Mouse (Mus musculus) limb, embryonic 13.5 days (tissue): ENCODE measurements at regions not wholly inside any gene's neighbourhood (a gene's known extent, or its start where the extent isn't known, plus 50 kb on each side); places are given as distances from the start of the nearest gene placed in this dataset.
"Not testable (repeated sequence)": the region's sequence is repeated elsewhere in the genome, so short reads cannot be mapped to it uniquely, and the experiment has no call there.

ENCODE experiments used
- ATAC-seq: fragments of 200-750 bp; cut with Nextera tagmentation; 2 replicates; pipeline ENCODE4 v1.8.0; 2017; ENCODE audit warnings: low read depth, moderate number of reproducible peaks, moderate TSS enrichment; ENCODE audit not compliant: low FRiP score
- H3K27ac ChIP-seq: fragments of 300-500 bp; sonication (generic); 2 replicates; pipeline ENCODE4 v1.5.1; 2015; ENCODE audit warnings: inconsistent platforms, mild to moderate bottlenecking, moderate library complexity
- H3K27me3 ChIP-seq: fragments of 300-500 bp; sonication (generic); 2 replicates; pipeline ENCODE4 v1.6.1; 2015; ENCODE audit warnings: mild to moderate bottlenecking, inconsistent platforms
- H3K36me3 ChIP-seq: fragments of 300-500 bp; sonication (generic); 2 replicates; pipeline ENCODE4 v1.6.1; 2015; ENCODE audit warnings: inconsistent platforms, mild to moderate bottlenecking, moderate library complexity
- H3K4me1 ChIP-seq: fragments of 300-500 bp; sonication (generic); 2 replicates; pipeline ENCODE4 v1.6.1; 2015; ENCODE audit warnings: inconsistent platforms
- H3K4me2 ChIP-seq: fragments of 300-500 bp; sonication (generic); replicated peaks from 2 replicates; pipeline ENCODE4 v1.6.1; 2015; ENCODE audit warnings: inconsistent platforms, mild to moderate bottlenecking, moderate library complexity
- H3K4me3 ChIP-seq: fragments of 300-500 bp; sonication (generic); 2 replicates; pipeline ENCODE4 v1.5.1; 2015; ENCODE audit warnings: moderate library complexity, mild to moderate bottlenecking, inconsistent platforms
- H3K9ac ChIP-seq: fragments of 300-500 bp; sonication (generic); 2 replicates; pipeline ENCODE4 v1.6.1; 2015; ENCODE audit warnings: mild to moderate bottlenecking, inconsistent platforms
- H3K9me3 ChIP-seq: fragments of 300-500 bp; sonication (generic); 2 replicates; pipeline ENCODE4 v1.6.1; 2016; ENCODE audit warnings: inconsistent platforms
- WGBS: fragments of 180-500 bp; shearing (Covaris S2); methylation state at CpG from one replicate; pipeline ENCODE4 v1.1.7; 2015; 5-methylcytosine and 5-hydroxymethylcytosine counted together

GRCm38 (mm10) chr6:84307556-84307955, 286.2 kb downstream of the Cyp26b1 start:
- H3K36me3 ChIP-seq, result no peaks in the 10 kb centered on the region
- ATAC-seq, result no peak
- no peak overlapping the region for H3K9ac ChIP-seq
- no peak overlapping the region for H3K4me2 ChIP-seq
- no peak overlapping the region for H3K4me3 ChIP-seq
- H3K9me3 ChIP-seq, result no peaks in the 10 kb centered on the region
- H3K27me3 ChIP-seq, result peaks cover 10% of the 10 kb centered on the region; the same call in 1 of the 2 replicates
- H3K27ac ChIP-seq, result no peak overlapping the region
- WGBS, result 79% methylated on average over 3 of the region's 3 CpGs
- H3K4me1 ChIP-seq, result peaks cover 30% of the 10 kb centered on the region

GRCm38 (mm10) chr6:84306585-84306984, 287.1 kb downstream of the Cyp26b1 start:
- no peak overlapping the region for H3K27ac ChIP-seq
- 40% methylated on average over 13 of the region's 13 CpGs for WGBS
- no peaks in the 10 kb centered on the region for H3K9me3 ChIP-seq

GRCm38 (mm10) chr6:84305093-84305492, 288.6 kb downstream of the Cyp26b1 start:
- Histone ChIP-seq H3K9ac (no peak overlapping the region), H3K27ac (no peak overlapping the region), H3K4me3 (no peak overlapping the region), H3K4me2 (no peak overlapping the region), H3K9me3 (no peaks in the 10 kb centered on the region), H3K27me3 (peaks cover 4% of the 10 kb centered on the region; the same call in 1 of the 2 replicates), H3K4me1 (peaks cover 10% of the 10 kb centered on the region), H3K36me3 (no peaks in the 10 kb centered on the region)
- ATAC-seq, result no peak
- 85% methylated on average over 3 of the region's 3 CpGs for WGBS

More at GRCm38 (mm10) chr6:84306585-84306984, 287.1 kb downstream of the Cyp26b1 start:
- Histone ChIP-seq H3K9ac (no peak overlapping the region), H3K36me3 (no peaks in the 10 kb centered on the region), H3K4me3 (no peak overlapping the region), H3K4me2 (no peak overlapping the region), H3K4me1 (peaks cover 25% of the 10 kb centered on the region), H3K27me3 (peaks cover 5% of the 10 kb centered on the region; the same call in 1 of the 2 replicates)
- ATAC-seq, result no peak

GRCm38 (mm10) chr6:84302916-84303315, 290.8 kb downstream of the Cyp26b1 start:
- H3K27me3 ChIP-seq, H3K4me2 ChIP-seq, H3K4me1 ChIP-seq, H3K36me3 ChIP-seq, H3K4me3 ChIP-seq, H3K27ac ChIP-seq, ATAC-seq, H3K9me3 ChIP-seq, H3K9ac ChIP-seq: not testable (repeated sequence)
- 74% methylated on average over 3 of the region's 3 CpGs for WGBS

GRCm38 (mm10) chr6:84299936-84300335, 291.5 kb downstream of the Dysf start:
- 84% methylated on average over 2 of the region's 2 CpGs for WGBS
- H3K27me3 ChIP-seq, result no peaks in the 10 kb centered on the region
- no peaks in the 10 kb centered on the region for H3K4me1 ChIP-seq
- no peaks in the 10 kb centered on the region for H3K9me3 ChIP-seq
- H3K4me2 ChIP-seq, result no peak overlapping the region
- no peak overlapping the region for H3K9ac ChIP-seq
- no peak overlapping the region for H3K27ac ChIP-seq
- no peaks in the 10 kb centered on the region for H3K36me3 ChIP-seq
- H3K4me3 ChIP-seq, result no peak overlapping the region
- ATAC-seq, result no peak

- H3K36me3 ChIP-seq, result no peaks in the 10 kb centered on the region
- no peak for ATAC-seq
- H3K4me3 ChIP-seq, result no peak overlapping the region
- no peaks in the 10 kb centered on the region for H3K27me3 ChIP-seq
- H3K9ac ChIP-seq, result no peak overlapping the region
- H3K4me1 ChIP-seq, result no peaks in the 10 kb centered on the region
- no peak overlapping the region for H3K27ac ChIP-seq
- H3K4me2 ChIP-seq, result no peak overlapping the region
- no peaks in the 10 kb centered on the region for H3K9me3 ChIP-seq
Observed at GRCm38 (mm10) chr6:84299146-84299545, 290.8 kb downstream of the Dysf start.

GRCm38 (mm10) chr6:84273907-84274306, 265.5 kb downstream of the Dysf start:
- not testable (repeated sequence) for H3K4me3 ChIP-seq, H3K9ac ChIP-seq, H3K27ac ChIP-seq, ATAC-seq, H3K9me3 ChIP-seq, H3K4me2 ChIP-seq, H3K27me3 ChIP-seq, H3K36me3 ChIP-seq
- H3K4me1 ChIP-seq, result peaks cover 30% of the 10 kb centered on the region

GRCm38 (mm10) chr6:84272520-84273311, 264.3 kb downstream of the Dysf start:
- H3K9ac ChIP-seq, result no peak overlapping the region
- H3K4me1 ChIP-seq, result peaks cover 30% of the 10 kb centered on the region
- H3K4me3 ChIP-seq, result no peak overlapping the region
- no peak overlapping the region for H3K4me2 ChIP-seq
- H3K27ac ChIP-seq, result no peak overlapping the region; the same call in 1 of the 2 replicates
- ATAC-seq, result no peak
- no peaks in the 10 kb centered on the region for H3K9me3 ChIP-seq
- H3K27me3 ChIP-seq, result no peaks in the 10 kb centered on the region
- 54% methylated on average over 6 of the region's 6 CpGs for WGBS
- no peaks in the 10 kb centered on the region for H3K36me3 ChIP-seq

GRCm38 (mm10) chr6:84271966-84272365, 263.6 kb downstream of the Dysf start:
- no peak overlapping the region for H3K4me2 ChIP-seq
- no peak overlapping the region for H3K4me3 ChIP-seq
- no peak overlapping the region for H3K9ac ChIP-seq
- H3K9me3 ChIP-seq, result no peaks in the 10 kb centered on the region
- H3K27ac ChIP-seq, result no peak overlapping the region
- no peaks in the 10 kb centered on the region for H3K36me3 ChIP-seq
- no peak for ATAC-seq
- no peaks in the 10 kb centered on the region for H3K27me3 ChIP-seq
- 59% methylated on average over 6 of the region's 6 CpGs for WGBS
- H3K4me1 ChIP-seq, result peaks cover 32% of the 10 kb centered on the region

GRCm38 (mm10) chr6:84271441-84271840, 263.1 kb downstream of the Dysf start:
- H3K4me3 ChIP-seq, result no peak overlapping the region
- H3K4me1 ChIP-seq, result peaks cover 37% of the 10 kb centered on the region
- 81% methylated on average over 3 of the region's 3 CpGs for WGBS
- H3K36me3 ChIP-seq, result no peaks in the 10 kb centered on the region
- H3K9ac ChIP-seq, result no peak overlapping the region
- no peak overlapping the region for H3K27ac ChIP-seq
- no peaks in the 10 kb centered on the region for H3K9me3 ChIP-seq
- no peak for ATAC-seq
- H3K27me3 ChIP-seq, result no peaks in the 10 kb centered on the region
- no peak overlapping the region for H3K4me2 ChIP-seq

GRCm38 (mm10) chr6:84270518-84271165, 262.3 kb downstream of the Dysf start:
- H3K4me2 ChIP-seq, result no peak overlapping the region
- peaks cover 42% of the 10 kb centered on the region for H3K4me1 ChIP-seq
- H3K36me3 ChIP-seq, result no peaks in the 10 kb centered on the region
- H3K9ac ChIP-seq, result no peak overlapping the region
- WGBS, result 45% methylated on average over 12 of the region's 12 CpGs
- no peak overlapping the region for H3K27ac ChIP-seq
- no peaks in the 10 kb centered on the region for H3K9me3 ChIP-seq
- H3K4me3 ChIP-seq, result no peak overlapping the region
- ATAC-seq, result no peak
- no peaks in the 10 kb centered on the region for H3K27me3 ChIP-seq

GRCm38 (mm10) chr6:84269478-84269877, 261.1 kb downstream of the Dysf start:
- Histone ChIP-seq H3K36me3 (no peaks in the 10 kb centered on the region), H3K27ac (no peak overlapping the region), H3K9ac (no peak overlapping the region), H3K27me3 (no peaks in the 10 kb centered on the region), H3K4me2 (no peak overlapping the region), H3K4me1 (peaks cover 47% of the 10 kb centered on the region), H3K4me3 (no peak overlapping the region), H3K9me3 (no peaks in the 10 kb centered on the region)
- WGBS, result 92% methylated on average over 4 of the region's 4 CpGs
- no peak for ATAC-seq
